Mouse (Mus musculus) kidney, adult 8-10 months (tissue): ENCODE measurements at regions not wholly inside any gene's neighbourhood (a gene's known extent, or its start where the extent isn't known, plus 50 kb on each side); places are given as distances from the start of the nearest gene placed in this dataset.

ENCODE experiments used
- DNase-seq, 2 experiments: peaks; one replicate each; pipeline ENCODE4 v3.0.0; 2022

DNA sequence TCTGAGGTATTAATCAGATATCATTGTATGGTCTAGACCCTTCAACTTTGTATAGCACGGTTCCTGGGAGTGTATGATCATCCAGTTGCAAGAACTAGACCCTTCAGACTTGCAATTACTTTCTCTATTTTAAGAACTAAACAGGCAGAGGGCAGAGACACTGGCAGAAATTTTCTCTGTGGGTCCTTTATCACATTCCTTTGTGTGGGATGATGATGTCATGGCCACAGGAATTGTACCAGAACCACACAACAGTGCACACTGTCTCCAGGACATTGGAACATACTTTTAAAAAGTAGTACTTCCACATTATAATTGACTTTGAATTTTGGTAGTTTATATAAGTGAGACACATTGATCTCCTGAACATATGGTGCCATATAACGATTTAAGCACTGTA lies 674.2 kb downstream of the Rfpl4b start:
- no peak for DNase-seq

DNA sequence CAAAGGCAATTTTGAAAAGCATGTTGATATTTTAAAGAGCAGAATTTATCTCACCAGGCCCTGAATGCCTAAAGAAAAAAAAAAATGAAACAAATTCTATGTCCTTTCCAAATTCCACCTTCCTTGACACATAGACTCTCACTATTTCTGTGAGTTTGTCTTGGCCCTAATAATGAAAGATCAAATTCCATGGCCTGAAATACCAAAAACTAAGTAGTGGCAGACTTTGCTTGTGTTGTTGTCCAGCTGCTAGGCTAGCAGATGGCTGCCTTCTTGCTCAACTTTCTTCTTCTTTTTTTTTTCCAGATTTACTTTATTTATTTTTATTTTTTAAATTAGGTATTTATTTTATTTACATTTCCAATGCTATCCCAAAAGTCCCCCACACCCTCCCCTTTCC lies 682.4 kb downstream of the Rfpl4b start:
- DNase-seq = no peak

DNA sequence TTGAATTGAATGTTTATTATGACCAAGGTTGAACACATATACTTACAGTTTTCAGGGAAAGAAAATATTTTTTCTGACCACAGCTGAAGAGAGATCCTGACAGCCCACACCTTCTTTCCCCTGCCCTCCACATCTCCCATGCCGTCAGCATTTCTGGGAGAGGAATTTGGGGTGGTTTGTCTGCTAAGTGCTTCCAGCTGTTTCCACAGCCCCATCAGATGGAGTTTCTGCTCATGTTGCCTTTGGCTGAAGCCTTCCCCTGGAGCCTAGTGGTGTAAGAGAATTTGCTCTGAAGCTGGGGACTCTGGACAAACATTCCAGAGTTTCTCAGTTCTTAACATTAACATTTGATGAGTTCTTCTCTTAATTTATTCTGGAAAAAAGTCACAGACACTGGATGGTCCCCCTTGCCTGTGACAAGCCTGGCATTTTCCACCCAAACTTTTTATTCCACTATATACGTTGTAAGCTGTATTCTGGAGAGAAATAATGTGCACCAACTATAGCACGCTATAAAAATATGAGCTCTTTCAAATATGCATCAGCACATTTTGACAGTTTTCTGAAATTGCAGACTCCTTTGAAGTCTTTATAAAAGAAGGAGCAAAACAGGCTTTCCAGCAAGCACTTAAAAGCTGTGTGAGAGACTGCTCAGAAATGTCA lies 699.5 kb downstream of the Rfpl4b start:
- no peak for DNase-seq

DNA sequence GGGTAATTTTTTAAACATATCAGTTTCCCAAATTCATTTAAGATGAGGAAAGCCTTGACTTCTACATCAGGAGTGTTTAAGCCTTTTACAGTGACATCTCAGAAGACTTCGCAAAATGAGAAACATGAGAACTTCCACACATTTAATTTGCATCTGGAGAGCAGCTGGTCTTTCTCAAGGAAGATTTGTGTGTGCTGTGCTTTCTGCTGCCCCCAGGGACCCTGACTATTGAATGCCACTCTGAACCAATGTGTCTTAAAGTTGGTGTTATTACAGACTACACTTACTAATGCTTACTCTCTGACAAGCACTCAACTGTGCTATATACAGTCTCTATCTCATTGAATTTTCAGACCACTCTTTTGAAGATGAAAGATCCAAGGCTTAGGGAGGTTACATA lies 703.0 kb downstream of the Rfpl4b start:
- DNase-seq = no peak

- DNase-seq = no peak
Observed at GRCm38 (mm10) chr10:38116516-38116915, 705.1 kb downstream of the Rfpl4b start.

GRCm38 (mm10) chr10:38114194-38114593 lies 707.4 kb downstream of the Rfpl4b start:
- DNase-seq = no peak

GRCm38 (mm10) chr10:38108591-38108990 lies 713.0 kb downstream of the Rfpl4b start:
- DNase-seq = no peak

DNA sequence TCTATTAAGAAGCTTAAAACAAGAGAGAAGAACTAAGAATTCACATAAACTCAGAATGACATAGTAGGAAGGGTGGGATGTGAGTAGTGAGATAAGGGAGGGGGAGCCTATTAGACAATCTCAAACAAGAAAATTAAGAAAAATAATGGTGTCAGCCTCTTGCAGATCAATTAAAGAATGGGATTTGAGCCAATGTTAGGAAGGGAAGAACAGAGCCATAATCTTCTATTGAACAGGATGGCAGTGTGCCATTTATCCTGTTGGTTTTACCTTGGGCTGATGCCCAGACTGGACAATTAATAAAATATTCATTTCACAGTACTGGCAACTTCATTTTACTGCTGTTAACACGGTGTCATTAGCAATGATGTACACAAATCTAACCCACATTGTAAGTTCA lies 718.0 kb downstream of the Rfpl4b start:
- no peak for DNase-seq

- no peak for DNase-seq
Observed at GRCm38 (mm10) chr10:38078521-38078920, 743.1 kb downstream of the Rfpl4b start.

DNA sequence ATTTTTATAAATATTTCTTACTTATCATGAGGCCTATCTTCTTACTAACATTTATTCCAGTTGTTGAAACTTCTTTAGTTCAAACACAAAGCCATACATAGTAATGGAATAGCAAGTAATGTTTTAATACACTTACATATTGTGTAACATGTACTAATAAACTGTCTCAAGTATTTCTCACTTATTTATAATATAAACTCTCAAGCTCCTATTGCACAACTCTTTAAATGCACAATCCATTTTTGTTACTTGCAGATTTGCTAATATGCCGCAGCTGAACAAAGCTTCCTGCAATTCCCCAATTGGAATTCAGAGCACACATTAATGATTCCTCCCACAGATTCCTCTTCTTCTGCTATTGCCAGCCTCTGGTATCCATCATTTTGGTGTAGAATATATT lies 749.2 kb downstream of the Rfpl4b start:
- no peak for DNase-seq

- no peak for DNase-seq
Observed at GRCm38 (mm10) chr10:38059050-38059449, 762.5 kb downstream of the Rfpl4b start.

DNA sequence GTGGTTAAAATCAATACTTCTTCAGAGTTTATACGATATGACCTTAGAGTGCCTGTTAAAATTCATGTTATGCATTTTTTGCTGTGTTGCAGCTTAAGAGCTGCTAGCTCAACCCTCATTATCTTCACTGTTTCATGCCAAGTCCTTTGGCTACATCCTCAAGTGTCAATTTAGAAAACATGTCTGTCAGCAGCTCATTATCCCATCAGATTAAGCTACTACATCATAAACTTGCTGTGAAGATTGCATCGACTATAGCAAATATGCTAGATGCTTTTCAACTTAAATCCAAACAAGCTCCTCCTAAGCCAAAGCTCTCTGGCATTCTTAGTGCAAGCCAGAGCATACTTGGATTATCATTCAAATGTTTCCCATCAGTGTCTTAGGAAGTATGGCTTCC lies 811.1 kb downstream of the Rfpl4b start:
- DNase-seq = no peak

DNA sequence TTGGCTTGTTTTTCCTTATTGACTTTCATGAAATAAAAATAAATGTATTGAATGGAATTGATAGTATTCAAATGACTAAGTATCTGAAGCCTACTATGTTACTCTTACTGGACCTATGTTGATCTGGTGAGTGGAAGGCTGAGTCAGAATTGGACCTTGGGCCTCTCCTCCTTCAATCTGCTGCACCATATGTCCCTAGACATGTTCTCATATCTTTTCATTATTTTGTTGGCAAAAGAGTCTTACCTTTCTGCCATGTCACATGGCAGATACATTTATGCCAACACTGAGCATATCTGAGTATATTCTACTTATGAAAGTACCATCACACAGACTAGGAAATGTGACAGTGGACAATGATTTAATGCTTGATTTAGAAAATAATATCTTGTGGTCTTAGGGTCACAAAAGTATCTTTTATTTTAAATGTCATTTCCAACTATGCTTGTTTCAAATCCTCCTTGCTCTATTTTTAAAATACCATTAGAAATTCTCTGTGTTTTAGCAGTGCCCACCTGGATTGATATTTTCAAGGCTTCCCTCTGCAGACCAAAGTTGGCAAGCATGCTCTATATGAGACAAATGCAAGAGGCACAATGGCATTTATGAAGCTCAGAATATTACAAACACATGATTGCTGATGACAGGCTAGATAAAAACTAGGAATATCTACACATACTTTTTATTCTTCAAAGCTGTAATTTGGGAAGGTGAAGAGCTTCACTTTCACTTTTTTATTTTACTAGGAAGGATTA lies 825.7 kb downstream of the Rfpl4b start:
- no peak for DNase-seq

DNA sequence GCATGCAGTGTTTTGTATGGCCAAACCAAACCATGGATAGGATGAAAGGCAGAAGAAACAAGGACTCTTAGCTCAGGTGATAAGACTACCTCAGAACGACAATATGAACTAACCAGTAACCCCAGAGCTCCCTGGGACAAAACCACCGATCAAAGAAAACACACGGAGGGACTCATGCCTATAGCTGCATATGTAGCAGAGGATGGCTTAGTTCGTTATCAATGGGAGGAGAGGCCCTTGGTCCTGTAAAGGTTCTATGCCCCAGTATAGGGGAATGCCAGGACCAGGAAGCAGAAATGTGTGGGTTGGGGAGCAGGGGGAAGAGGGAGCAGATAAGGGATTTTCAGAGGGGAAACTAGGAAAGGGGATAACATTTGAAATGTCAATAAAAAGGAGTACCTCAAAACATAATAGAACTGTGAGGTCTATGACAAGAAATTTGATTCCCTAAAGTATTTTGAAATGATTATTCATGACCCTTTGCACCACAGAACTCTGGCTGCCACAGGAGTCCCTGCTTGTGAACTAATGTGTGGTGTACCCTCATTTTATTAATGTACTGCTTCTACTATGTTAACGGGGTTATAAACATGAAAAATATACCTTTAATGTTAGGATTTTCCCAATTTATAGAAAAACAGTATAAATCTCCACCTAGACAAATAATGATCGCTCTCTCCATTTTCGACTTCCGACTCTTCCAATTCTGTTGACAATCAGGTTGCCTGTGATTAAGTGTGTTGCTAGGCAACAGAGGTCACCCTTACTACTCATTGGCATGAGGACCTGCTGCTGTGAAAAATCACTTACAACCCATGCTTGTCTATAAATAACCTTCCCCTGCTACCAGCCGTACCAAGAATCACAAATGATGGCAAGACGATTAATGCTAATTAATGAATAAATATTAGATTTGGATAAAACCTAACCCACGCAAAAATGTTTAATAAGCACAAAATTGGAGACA lies 833.0 kb downstream of the Rfpl4b start:
- DNase-seq = no peak

GRCm38 (mm10) chr10:37978899-37979539 lies 840.3 kb upstream of the Marcks start:
- DNase-seq = no peak

- DNase-seq = peak in 1 of 2 experiments; percentile 11
Observed at GRCm38 (mm10) chr10:37960051-37960450, 821.3 kb upstream of the Marcks start.

DNA sequence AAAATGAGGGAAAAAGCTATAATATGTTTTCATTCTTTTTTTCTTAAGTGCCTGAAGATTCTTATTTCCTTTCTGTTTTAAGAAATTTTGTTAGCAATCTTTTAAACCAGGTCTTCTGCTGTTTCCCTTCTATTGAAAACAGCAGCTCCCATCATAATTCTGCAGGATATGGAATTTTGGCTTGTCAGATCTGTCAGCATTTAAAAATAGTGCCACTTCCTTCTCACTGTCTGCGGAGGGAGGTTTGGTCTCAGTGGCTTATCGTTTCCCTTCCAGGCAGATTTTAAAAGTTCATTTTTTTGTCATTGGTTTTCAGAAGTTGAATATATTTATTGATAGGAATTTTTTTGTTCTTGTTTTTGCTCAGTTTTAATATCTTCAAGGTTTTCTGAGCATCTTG lies 776.1 kb upstream of the Marcks start:
- peak in 1 of 2 experiments; percentile 6 for DNase-seq

DNA sequence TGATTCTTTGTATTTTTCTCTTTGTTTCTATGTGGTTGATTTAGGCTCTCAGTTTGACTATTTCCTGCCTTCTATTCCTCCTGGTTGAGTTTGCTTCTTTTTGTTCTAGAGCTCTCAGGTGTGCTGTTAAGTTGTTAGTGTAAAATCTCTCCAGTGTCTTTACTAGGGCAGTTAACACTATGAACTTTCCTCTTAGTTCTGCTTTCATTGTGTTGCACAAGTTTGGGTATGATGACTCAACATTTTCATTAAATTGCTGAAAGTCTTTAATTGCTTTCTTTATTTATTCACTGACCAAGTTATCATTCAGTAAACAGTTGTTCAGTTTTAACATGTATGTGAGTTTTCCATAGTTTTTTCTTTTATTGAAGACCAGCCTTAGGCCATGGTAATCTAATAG lies 772.9 kb upstream of the Marcks start:
- DNase-seq = no peak

DNA sequence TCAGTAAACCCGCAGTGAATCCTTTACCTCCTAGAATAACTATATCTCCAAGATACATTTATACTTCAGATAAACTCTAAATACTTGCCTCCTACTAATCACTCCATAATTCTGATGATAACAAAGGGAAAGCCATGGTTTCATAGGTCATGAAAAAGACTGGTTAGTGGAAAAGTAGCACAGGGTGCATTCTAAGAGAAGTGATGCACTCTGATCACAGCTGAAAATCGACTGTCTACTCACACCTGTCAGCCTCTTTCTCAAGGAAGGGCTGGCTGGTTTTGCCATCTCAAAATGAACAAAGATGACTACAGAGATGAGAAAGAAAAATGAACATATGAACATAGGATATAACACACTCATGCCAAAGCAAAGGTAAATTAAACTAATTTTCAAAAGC lies 769.6 kb upstream of the Marcks start:
- no peak for DNase-seq

DNA sequence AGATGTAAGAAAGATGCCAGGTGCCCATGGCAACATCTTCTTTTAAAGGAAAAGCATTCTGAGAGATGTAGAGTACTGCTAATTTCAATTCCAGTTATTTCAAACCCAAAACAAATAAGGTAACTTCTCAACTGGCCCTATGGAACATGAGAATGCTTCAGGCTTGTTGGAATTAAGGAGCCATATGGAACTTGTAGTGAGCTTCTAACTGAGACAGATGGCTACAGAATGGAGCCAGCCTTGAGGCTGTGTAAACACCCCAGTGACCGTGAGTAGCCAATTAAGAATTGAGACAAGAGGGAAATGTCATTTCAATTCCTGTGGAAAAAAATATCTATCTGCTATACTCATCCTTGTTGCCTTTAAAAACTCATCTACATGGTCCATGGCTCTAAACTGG lies 769.0 kb upstream of the Marcks start:
- no peak for DNase-seq

DNA sequence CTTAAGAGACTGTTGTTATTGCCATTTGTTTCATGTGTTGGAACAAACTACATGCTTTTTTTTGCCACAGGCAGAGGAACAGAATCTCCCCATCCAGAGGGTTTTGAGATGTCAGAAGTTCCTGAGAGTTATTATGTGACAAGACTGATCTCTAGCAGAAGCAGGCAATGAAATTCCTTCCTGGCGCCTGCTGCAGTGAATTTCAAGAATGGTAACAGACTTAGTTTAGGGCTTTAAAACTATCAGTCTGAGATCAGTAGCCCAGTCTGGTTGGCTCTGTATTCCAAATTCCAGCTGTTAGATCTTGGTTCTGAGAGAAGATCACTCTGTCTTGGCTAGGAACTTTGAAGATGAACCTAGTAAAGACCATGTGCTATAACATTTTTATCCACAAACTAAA lies 749.2 kb upstream of the Marcks start:
- DNase-seq = peak in 1 of 2 experiments; percentile 6

DNA sequence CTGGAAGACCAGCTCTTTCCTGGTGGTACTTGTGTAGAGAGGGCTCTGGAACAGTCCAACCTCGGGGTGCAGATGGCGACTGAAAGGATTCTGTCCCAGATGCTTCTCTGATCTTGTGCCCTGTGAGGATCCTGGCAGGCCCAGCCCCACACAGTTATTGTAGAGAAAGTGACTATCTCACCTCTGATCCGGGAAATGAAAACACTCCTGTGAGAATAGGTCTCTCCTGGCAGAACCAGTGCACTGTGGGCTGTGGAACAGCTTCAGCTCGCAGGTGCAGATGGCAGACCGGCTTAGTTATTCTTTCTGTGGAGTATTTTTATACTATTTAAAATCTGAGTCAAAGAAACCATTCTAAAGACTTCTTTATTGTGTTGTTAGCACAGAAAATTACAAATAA lies 742.1 kb upstream of the Marcks start:
- no peak for DNase-seq

- DNase-seq = no peak
Observed at GRCm38 (mm10) chr10:37873925-37874324, 735.2 kb upstream of the Marcks start.
